Mouse (Mus musculus) cerebellum, postnatal 25 days (tissue): Measurements from ENCODE around the gene Gm20873.
"Not testable (repeated sequence)": the region's sequence is repeated elsewhere in the genome, so short reads cannot be mapped to it uniquely, and the experiment has no call there.

Experiments
- DNase-seq, 2 experiments: peaks; one replicate each; pipeline ENCODE4 v3.0.0; 2021; ENCODE audit warnings: mixed read lengths in 2 of 2

Gene Gm20873

GRCm38 (mm10) chrY:6266798-6267197 lies at the start of gene Gm20873:
TSS of gene Gm20873 (plus strand) at chrY:6267098.
- not testable (repeated sequence) for DNase-seq

- not testable (repeated sequence) for DNase-seq
These were observed 29.0 kb upstream of the Gm20873 start, which contains the start of gene Gm21746 for GRCm38 (mm10) chrY:6237895-6238294. TSS of gene Gm21746 (minus strand) at chrY:6237995.
